Mouse (Mus musculus): Measurements from ENCODE around the gene Gm47995. TPM values are rescaled to one million over a fixed set of nuclear protein-coding genes. Genes with fewer than 3 reads are reported as not detected.

Gm47995 gene
- polyA plus RNA-seq, 1 experiment = 0.05 TPM

DNA sequence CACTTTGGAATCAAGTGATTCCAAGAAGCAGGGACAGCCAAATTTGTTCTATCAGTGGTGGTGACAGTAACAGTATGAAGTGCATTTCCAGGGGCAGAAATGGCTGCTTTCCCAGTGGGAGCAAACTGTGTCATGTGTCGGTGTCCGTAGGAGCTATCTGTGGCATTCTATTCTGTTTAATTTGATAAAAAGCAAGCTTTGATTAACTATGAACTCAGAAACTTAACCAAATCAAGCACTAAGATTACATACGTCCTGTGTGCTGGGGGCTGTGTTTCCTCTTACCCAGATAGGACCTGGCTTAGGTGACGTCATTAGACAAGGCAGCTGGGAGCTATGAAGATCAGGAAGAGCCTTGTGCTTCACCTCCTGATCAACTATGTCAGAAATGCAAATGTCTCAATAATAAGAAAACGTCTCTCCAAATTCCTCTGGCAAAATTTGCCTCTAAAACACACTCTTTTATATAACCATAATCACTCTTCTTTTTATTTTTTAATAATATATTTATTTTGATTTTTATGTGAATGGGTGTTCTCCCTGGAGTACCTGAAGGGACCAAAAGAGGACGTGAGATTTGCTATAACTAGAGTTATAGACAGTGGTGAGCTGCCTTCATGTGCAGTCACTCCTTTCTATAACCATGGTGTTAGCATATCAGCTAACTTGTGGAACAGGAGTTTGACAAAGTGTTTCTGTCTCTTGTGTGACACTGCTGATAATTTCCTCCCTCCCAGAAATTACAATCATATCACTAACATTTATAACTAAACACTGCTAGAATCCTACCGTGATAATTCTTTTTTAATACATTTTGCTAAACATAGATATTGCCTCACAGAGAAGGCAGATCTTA is 41.2 kb upstream of the Gm47995 start:
- Histone ChIP-seq H3ac (ENCODE audit: control insufficient read depth, insufficient read length, low read depth) (no peak overlapping the region), H3K36me3 (ENCODE audit: control insufficient read depth, insufficient read depth) (no peaks in the 10 kb centered on the region), H3K4me3 (ENCODE audit: insufficient read depth, poor library complexity, severe bottlenecking) (no peak overlapping the region), H3K27me3 (ENCODE audit: control insufficient read depth, insufficient read depth, insufficient read length) (no peaks in the 10 kb centered on the region), H3K79me2 (ENCODE audit: control insufficient read depth, insufficient read depth) (no peaks in the 10 kb centered on the region), H3K79me3 (ENCODE audit: low read depth) (no peaks in the 10 kb centered on the region)
- TF ChIP-seq USF1 (IDR thresholded peaks at IDR 0.05; ENCODE audit: low read depth) (no peak), FOSL1 (IDR thresholded peaks at IDR 0.05; ENCODE audit: insufficient read depth, low read length, poor library complexity, severe bottlenecking) (no peak), MAX (IDR thresholded peaks at IDR 0.05) (no peak), CTCF (IDR thresholded peaks at IDR 0.05; ENCODE audit: control insufficient read depth, insufficient read depth, insufficient read length) (no peak), CEBPB (IDR thresholded peaks at IDR 0.05; ENCODE audit: low read depth) (no peak), MYOD1 (IDR thresholded peaks at IDR 0.05; ENCODE audit: control insufficient read depth, insufficient read length, low read depth) (no peak), MYOG (IDR thresholded peaks at IDR 0.05; ENCODE audit: control insufficient read depth, extremely low read depth, insufficient read length) (no peak)

DNA sequence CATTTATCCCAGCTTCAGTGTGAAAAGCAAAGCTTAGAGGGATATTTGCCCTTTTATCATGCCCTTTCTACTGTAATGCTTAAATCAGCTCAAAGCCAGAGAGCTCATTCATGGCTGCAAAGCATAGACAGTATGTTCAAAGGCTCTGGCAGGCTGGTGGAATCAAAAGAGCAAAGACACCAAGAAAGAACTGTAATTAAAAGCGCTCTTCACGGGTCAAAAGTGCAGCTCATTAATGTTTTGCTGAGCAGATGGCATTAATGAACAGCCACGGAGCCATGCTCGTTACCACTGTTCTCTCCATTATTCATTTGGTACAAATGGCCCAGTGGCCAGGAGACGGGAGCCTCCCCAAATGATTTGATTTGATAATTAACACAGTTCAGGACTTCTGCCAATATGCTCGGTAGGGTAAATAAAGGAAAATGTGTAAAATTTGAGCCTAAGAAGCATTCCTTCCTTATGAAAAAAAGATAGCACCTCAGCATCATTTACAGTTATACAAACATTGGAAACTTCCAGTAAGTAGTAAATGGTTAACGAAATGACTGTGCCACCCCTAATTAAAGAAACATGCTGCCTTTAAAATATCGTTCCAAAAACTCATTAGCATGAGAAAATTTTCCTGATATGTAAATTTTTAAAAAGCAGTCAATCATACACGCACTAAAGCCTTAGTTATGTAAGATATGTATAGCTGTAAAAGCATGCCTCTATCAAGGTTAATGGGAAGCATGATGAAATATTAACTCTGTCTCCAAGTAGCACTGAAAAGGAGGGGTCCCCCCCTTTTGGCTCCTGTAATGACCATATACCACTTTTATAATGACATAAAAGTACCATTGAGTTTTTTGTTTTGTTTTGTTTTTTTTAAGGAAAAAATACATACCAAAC is 40.0 kb upstream of the Gm47995 start:
- Histone ChIP-seq H3K4me3 (ENCODE audit: insufficient read depth, poor library complexity, severe bottlenecking) (no peak overlapping the region), H3K79me3 (ENCODE audit: low read depth) (no peaks in the 10 kb centered on the region), H3K79me2 (ENCODE audit: control insufficient read depth, insufficient read depth) (no peaks in the 10 kb centered on the region), H3K27me3 (ENCODE audit: control insufficient read depth, insufficient read depth, insufficient read length) (no peaks in the 10 kb centered on the region), H3ac (ENCODE audit: control insufficient read depth, insufficient read length, low read depth) (no peak overlapping the region), H3K36me3 (ENCODE audit: control insufficient read depth, insufficient read depth) (no peaks in the 10 kb centered on the region)
- TF ChIP-seq MYOD1 (IDR thresholded peaks at IDR 0.05; ENCODE audit: control insufficient read depth, insufficient read length, low read depth) = no peak
- no peak for TF ChIP-seq USF1 (IDR thresholded peaks at IDR 0.05; ENCODE audit: low read depth)
- TF ChIP-seq MAX (IDR thresholded peaks at IDR 0.05) = no peak
- TF ChIP-seq MYOG (IDR thresholded peaks at IDR 0.05; ENCODE audit: control insufficient read depth, extremely low read depth, insufficient read length) = no peak
- no peak for TF ChIP-seq CTCF (IDR thresholded peaks at IDR 0.05; ENCODE audit: control insufficient read depth, insufficient read depth, insufficient read length)
- no peak for TF ChIP-seq FOSL1 (IDR thresholded peaks at IDR 0.05; ENCODE audit: insufficient read depth, low read length, poor library complexity, severe bottlenecking)
- no peak for TF ChIP-seq CEBPB (IDR thresholded peaks at IDR 0.05; ENCODE audit: low read depth)

DNA sequence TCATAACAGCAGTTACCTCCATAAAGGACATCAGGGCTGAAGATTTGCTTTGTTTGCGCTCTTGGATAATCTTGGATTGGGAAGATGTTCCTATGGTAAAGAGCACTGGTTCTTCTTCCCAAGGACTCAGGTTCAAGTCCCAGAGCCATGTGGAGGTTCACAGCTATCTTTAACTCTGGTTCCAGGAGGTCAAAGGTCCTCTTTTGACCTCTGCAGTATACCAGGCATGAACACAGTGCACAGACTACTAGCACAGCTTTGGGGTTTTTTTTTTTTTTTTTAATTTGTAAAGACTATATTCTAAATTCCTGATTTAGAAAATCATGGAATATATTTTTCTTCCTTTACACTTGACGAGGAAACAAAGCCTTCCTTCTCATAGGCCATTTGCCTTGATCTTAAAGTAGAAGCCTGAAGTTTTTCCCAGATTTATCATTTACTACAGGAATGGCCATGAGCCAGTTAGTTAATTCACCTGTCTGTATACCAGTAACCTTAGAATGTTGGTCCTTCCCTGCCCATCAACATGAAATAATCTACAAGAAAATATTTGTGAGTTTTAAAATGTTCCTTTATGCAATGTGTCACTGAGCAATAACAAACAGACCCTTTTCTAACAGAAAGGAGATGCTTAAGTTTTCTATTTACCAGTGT is 39.3 kb upstream of the Gm47995 start:
- no peaks in the 10 kb centered on the region for H3K79me2 ChIP-seq (ENCODE audit: control insufficient read depth, insufficient read depth)
- H3K27me3 ChIP-seq (ENCODE audit: control insufficient read depth, insufficient read depth, insufficient read length) = no peaks in the 10 kb centered on the region
- no peak overlapping the region for H3K4me3 ChIP-seq (ENCODE audit: insufficient read depth, poor library complexity, severe bottlenecking)
- H3ac ChIP-seq (ENCODE audit: control insufficient read depth, insufficient read length, low read depth) = no peak overlapping the region
- TF ChIP-seq FOSL1 (IDR thresholded peaks at IDR 0.05; ENCODE audit: insufficient read depth, low read length, poor library complexity, severe bottlenecking) (no peak), MYOG (IDR thresholded peaks at IDR 0.05; ENCODE audit: control insufficient read depth, extremely low read depth, insufficient read length) (no peak), MYOD1 (IDR thresholded peaks at IDR 0.05; ENCODE audit: control insufficient read depth, insufficient read length, low read depth) (no peak), MAX (IDR thresholded peaks at IDR 0.05) (no peak), CEBPB (IDR thresholded peaks at IDR 0.05; ENCODE audit: low read depth) (no peak), CTCF (IDR thresholded peaks at IDR 0.05; ENCODE audit: control insufficient read depth, insufficient read depth, insufficient read length) (no peak), USF1 (IDR thresholded peaks at IDR 0.05; ENCODE audit: low read depth) (no peak)
- no peaks in the 10 kb centered on the region for H3K36me3 ChIP-seq (ENCODE audit: control insufficient read depth, insufficient read depth)
- H3K79me3 ChIP-seq (ENCODE audit: low read depth) = no peaks in the 10 kb centered on the region

DNA sequence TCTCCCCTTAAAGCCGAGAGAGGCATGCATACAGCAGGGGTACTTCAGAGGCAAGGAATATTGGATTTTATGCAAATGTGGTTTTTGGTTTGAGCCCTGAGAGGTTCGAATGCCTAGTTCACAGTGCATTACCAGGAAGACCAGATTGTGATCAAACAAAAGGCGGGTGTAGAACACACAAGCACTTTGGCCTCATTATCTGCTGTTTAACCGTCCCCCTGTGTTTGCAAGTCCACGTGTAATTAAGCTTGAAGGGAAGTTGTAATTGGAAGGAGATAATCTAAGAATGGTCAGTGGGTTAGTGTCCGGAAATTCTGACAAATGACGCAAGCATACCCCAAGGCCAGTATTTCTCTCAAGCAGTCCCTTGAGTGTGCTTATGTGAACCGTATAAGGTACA is 32.2 kb upstream of the Gm47995 start:
- no peaks in the 10 kb centered on the region for H3K79me2 ChIP-seq (ENCODE audit: control insufficient read depth, insufficient read depth)
- no peaks in the 10 kb centered on the region for H3K27me3 ChIP-seq (ENCODE audit: control insufficient read depth, insufficient read depth, insufficient read length)
- no peak overlapping the region for H3ac ChIP-seq (ENCODE audit: control insufficient read depth, insufficient read length, low read depth)
- no peak for TF ChIP-seq FOSL1 (IDR thresholded peaks at IDR 0.05; ENCODE audit: insufficient read depth, low read length, poor library complexity, severe bottlenecking)
- TF ChIP-seq MYOD1 (IDR thresholded peaks at IDR 0.05; ENCODE audit: control insufficient read depth, insufficient read length, low read depth) = no peak
- H3K36me3 ChIP-seq (ENCODE audit: control insufficient read depth, insufficient read depth) = no peaks in the 10 kb centered on the region
- no peak overlapping the region for H3K4me3 ChIP-seq (ENCODE audit: insufficient read depth, poor library complexity, severe bottlenecking)
- no peaks in the 10 kb centered on the region for H3K79me3 ChIP-seq (ENCODE audit: low read depth)

DNA sequence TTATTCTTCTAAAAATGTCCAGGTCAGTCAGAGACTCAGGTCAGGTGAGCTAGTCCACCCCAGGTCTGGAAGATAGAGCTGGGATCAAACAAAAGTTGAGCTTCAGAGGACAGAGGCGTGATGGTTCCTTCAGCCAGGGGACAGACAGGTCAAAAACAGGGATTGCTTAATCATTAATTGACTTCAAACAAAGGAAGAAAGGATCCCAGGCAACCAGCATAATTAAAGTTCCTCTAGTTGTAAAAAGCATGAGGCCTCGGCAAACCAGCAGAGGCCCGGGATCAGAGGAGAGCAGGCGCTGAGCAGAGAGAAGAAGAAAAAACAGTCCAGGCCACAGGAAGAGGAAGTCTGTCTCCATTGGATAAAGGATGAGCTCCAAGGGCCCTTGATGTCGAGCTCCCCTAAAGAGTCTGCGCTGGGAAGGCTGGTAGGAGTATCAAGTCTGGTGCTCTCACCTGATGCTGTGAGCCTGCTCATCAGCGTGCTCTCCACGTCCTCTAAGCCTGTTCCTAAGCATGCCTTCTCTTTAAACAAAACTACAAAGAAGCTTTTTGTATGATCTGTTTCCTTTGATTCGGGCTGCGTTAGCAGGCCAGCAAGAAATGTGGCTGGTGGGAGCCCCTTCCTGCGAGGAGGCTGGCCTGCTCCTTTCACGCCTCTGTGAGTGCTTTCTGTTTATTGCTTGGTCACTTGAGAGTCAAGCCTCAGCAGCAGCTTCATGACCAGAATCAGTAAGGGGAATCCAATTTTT is 30.8 kb upstream of the Gm47995 start:
- TF ChIP-seq CEBPB (IDR thresholded peaks at IDR 0.05; ENCODE audit: low read depth) (no peak), MYOD1 (IDR thresholded peaks at IDR 0.05; ENCODE audit: control insufficient read depth, insufficient read length, low read depth) (no peak), USF1 (IDR thresholded peaks at IDR 0.05; ENCODE audit: low read depth) (no peak)
- Histone ChIP-seq H3ac (ENCODE audit: control insufficient read depth, insufficient read length, low read depth) (no peak overlapping the region), H3K4me3 (ENCODE audit: insufficient read depth, poor library complexity, severe bottlenecking) (no peak overlapping the region), H3K79me3 (ENCODE audit: low read depth) (no peaks in the 10 kb centered on the region), H3K79me2 (ENCODE audit: control insufficient read depth, insufficient read depth) (no peaks in the 10 kb centered on the region), H3K27me3 (ENCODE audit: control insufficient read depth, insufficient read depth, insufficient read length) (no peaks in the 10 kb centered on the region), H3K36me3 (ENCODE audit: control insufficient read depth, insufficient read depth) (no peaks in the 10 kb centered on the region)

All from C2C12 (cell line).